Mouse (Mus musculus): ENCODE results near the gene Chka. TPM values are rescaled to one million over a fixed set of nuclear protein-coding genes. Genes with fewer than 3 reads are reported as not detected.

Chka gene
- polyA plus RNA-seq, 1 experiment from 2014 or later = 65.6 TPM

GRCm38 (mm10) chr19:3912337-3913204, 61.0 kb downstream of the Chka start, which contains the start of gene Ndufs8:
Gene Ndufs8 (minus strand): TSS chr19:3912774.
- Histone ChIP-seq H3K4me1 (peaks cover 23% of the 10 kb centered on the region), H3K4me2 (peak within 1 kb of the TSS; percentile 70), H3K4me3 (peak within 1 kb of the TSS; percentile 57), H3K27ac (peak within 1 kb of the TSS; percentile 81), H3K9me3 (no peaks in the 10 kb centered on the region), H3K9ac (peak within 1 kb of the TSS; percentile 51), H3K27me3 (replicated peaks) (no peaks in the 10 kb centered on the region), H3K36me3 (replicated peaks) (peaks cover 3% of the 10 kb centered on the region; the same call in 1 of the 2 replicates)
- peak; percentile 98 for ATAC-seq (replicated peaks)
- WGBS = under 1% methylated on average over 43 of the region's 43 CpGs

DNA sequence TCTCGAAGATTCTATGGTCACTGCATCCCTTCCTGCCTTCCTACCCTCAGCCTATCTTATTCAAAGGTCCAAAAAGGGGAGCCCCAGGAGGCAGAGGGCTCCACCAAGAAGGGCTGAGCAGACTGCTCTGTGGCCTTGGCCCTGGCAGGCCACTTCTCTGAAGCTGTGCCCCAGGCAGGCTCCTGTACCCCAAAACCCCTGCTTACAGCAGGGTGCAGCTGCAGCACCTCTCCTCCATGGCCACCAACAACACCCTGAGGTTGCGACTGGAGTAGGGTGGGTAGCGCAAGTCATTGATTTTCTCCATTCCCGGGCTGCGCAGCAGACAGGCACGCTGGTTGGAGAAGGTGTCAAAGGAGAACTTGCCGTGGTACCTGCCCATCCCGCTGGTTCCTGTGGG, 62.1 kb downstream of the Chka start:
- H3K27me3 ChIP-seq (replicated peaks) = no peaks in the 10 kb centered on the region
- WGBS = 88% methylated on average over 8 of the region's 8 CpGs
- H3K4me1 ChIP-seq = peaks cover 23% of the 10 kb centered on the region
- H3K9ac ChIP-seq = peak overlapping the region; percentile 40; the same call in 1 of the 2 replicates
- no peak for ATAC-seq (replicated peaks)
- peak overlapping the region; percentile 75; the same call in 1 of the 2 replicates for H3K27ac ChIP-seq
- no peaks in the 10 kb centered on the region for H3K9me3 ChIP-seq
- peak overlapping the region; percentile 70 for H3K4me2 ChIP-seq
- peak overlapping the region; percentile 57 for H3K4me3 ChIP-seq
- H3K36me3 ChIP-seq (replicated peaks) = peaks cover under 1% of the 10 kb centered on the region; the same call in 1 of the 2 replicates

DNA sequence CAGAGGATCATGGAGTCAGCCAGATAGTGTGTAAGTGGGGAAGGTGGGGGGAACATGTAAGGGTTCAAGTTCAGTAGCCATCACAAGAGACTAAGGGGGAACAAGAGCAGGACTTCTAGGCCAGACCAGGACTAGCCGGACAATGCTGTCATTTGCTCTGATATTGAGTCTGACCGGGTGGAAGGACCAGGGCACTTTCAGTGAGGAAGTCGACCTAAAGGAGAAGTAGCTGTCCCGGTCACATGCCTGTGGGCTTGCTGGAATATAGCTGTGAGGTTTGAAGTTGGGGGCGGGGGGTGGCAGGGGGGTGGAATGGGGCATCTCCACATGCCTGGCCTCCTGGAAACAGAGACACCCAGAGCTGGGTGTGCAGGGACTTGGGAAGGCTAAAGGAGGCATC, 63.0 kb downstream of the Chka start:
- Histone ChIP-seq H3K9ac (no peak overlapping the region), H3K36me3 (replicated peaks) (no peaks in the 10 kb centered on the region; the same call in 1 of the 2 replicates), H3K27me3 (replicated peaks) (no peaks in the 10 kb centered on the region), H3K27ac (no peak overlapping the region), H3K9me3 (no peaks in the 10 kb centered on the region), H3K4me3 (no peak overlapping the region), H3K4me2 (no peak overlapping the region), H3K4me1 (peaks cover 23% of the 10 kb centered on the region)
- WGBS = 95% methylated on average over 5 of the region's 5 CpGs
- no peak for ATAC-seq (replicated peaks)

DNA sequence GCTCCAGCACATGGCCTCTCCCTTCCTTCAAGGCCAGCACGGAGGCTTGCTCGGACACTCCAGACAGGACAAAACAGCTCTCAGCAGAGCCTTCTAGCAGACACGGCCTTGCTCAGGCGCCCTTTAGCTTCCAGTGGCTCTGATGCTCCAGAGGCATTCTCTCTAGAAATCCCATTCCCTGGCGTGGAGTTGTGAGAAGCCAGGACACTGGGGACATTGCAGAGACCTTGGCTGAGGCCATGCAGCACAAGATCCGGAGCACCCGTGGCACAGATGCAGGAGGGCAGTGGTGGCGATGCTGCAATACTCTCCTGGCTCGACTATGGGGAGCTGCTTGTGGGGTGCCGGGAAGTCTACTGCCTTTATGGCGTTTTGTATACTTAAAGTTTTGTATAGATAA, 65.2 kb downstream of the Chka start:
- Histone ChIP-seq H3K9ac (no peak overlapping the region), H3K4me2 (no peak overlapping the region), H3K27me3 (replicated peaks) (no peaks in the 10 kb centered on the region), H3K9me3 (no peaks in the 10 kb centered on the region), H3K4me3 (no peak overlapping the region), H3K4me1 (peaks cover 13% of the 10 kb centered on the region), H3K36me3 (replicated peaks) (no peaks in the 10 kb centered on the region), H3K27ac (no peak overlapping the region)
- WGBS = 70% methylated on average over 11 of the region's 11 CpGs
- no peak for ATAC-seq (replicated peaks)

DNA sequence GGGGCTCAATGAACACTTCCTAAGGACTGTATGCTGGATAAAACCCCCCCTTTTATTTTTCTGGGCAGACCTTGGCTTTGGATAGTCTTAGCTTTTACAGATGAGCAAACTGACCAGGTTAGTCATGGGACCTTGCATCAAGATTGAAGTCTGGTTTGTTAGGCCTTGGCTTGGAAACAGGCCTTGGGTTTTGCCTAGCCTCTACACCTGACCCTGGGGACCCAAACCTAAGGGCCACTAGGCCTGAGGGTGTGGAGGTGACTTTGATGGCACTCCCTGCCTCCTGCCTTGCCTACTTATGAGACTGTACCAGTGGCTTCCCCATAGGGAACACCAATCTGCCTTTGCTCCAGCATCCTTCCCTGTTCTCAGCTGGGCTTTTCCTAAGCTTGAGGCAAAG, 68.4 kb downstream of the Chka start:
- H3K27me3 ChIP-seq (replicated peaks) = no peaks in the 10 kb centered on the region
- H3K4me3 ChIP-seq = no peak overlapping the region
- H3K36me3 ChIP-seq (replicated peaks) = no peaks in the 10 kb centered on the region
- H3K9me3 ChIP-seq = no peaks in the 10 kb centered on the region
- H3K9ac ChIP-seq = no peak overlapping the region
- no peak overlapping the region for H3K27ac ChIP-seq
- ATAC-seq (replicated peaks) = no peak
- no peaks in the 10 kb centered on the region for H3K4me1 ChIP-seq
- H3K4me2 ChIP-seq = no peak overlapping the region

- Histone ChIP-seq H3K9me3 (no peaks in the 10 kb centered on the region), H3K27ac (no peak overlapping the region), H3K9ac (no peak overlapping the region), H3K36me3 (replicated peaks) (no peaks in the 10 kb centered on the region), H3K4me1 (no peaks in the 10 kb centered on the region), H3K4me2 (no peak overlapping the region), H3K4me3 (no peak overlapping the region), H3K27me3 (replicated peaks) (no peaks in the 10 kb centered on the region)
- no peak for ATAC-seq (replicated peaks)
- WGBS = 52% methylated on average over 10 of the region's 10 CpGs
Observed at GRCm38 (mm10) chr19:3922661-3923371, 71.2 kb downstream of the Chka start.

GRCm38 (mm10) chr19:3923586-3923985, 72.0 kb downstream of the Chka start:
- H3K4me3 ChIP-seq = no peak overlapping the region
- H3K9ac ChIP-seq = no peak overlapping the region
- no peak for ATAC-seq (replicated peaks)
- H3K9me3 ChIP-seq = no peaks in the 10 kb centered on the region
- H3K4me1 ChIP-seq = no peaks in the 10 kb centered on the region
- H3K27ac ChIP-seq = no peak overlapping the region
- no peak overlapping the region for H3K4me2 ChIP-seq
- WGBS = 53% methylated on average over 13 of the region's 13 CpGs
- no peaks in the 10 kb centered on the region for H3K36me3 ChIP-seq (replicated peaks)
- no peaks in the 10 kb centered on the region for H3K27me3 ChIP-seq (replicated peaks)

GRCm38 (mm10) chr19:3924190-3924589, 72.6 kb downstream of the Chka start:
- no peak for ATAC-seq (replicated peaks)

GRCm38 (mm10) chr19:3924868-3925267, 73.3 kb downstream of the Chka start:
- Histone ChIP-seq H3K9me3 (no peaks in the 10 kb centered on the region), H3K4me1 (peaks cover 8% of the 10 kb centered on the region; the same call in 1 of the 2 replicates), H3K4me2 (no peak overlapping the region), H3K27ac (no peak overlapping the region), H3K27me3 (replicated peaks) (no peaks in the 10 kb centered on the region), H3K4me3 (no peak overlapping the region), H3K9ac (no peak overlapping the region), H3K36me3 (replicated peaks) (no peaks in the 10 kb centered on the region)
- ATAC-seq (replicated peaks) = no peak
- 96% methylated on average over 7 of the region's 7 CpGs for WGBS

More at GRCm38 (mm10) chr19:3924190-3924589, 72.6 kb downstream of the Chka start:
- H3K9ac ChIP-seq = no peak overlapping the region
- no peaks in the 10 kb centered on the region for H3K9me3 ChIP-seq
- WGBS = 79% methylated on average over 8 of the region's 8 CpGs
- no peak overlapping the region for H3K27ac ChIP-seq
- H3K4me3 ChIP-seq = no peak overlapping the region
- H3K4me2 ChIP-seq = no peak overlapping the region
- no peaks in the 10 kb centered on the region for H3K36me3 ChIP-seq (replicated peaks)
- peaks cover 2% of the 10 kb centered on the region; the same call in 1 of the 2 replicates for H3K4me1 ChIP-seq
- no peaks in the 10 kb centered on the region for H3K27me3 ChIP-seq (replicated peaks)

DNA sequence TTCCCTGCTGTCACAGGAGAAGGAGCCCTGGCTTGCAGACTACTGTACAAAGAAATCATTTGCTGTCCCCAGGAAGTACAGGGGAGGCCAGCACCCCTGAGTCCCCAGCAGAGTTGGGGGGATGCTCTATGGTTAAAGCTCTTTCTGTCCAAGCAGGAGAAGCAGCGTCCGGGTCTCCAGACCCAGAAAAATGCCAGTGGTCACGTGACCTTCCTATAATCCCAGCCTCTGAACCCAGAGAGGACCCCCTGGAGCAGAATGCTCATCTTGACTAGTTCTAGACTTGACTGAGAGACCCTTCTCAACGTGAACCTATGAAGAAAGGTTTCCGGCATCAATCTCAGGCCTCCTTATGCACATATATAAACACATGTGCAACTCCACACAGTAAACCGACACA, 74.3 kb downstream of the Chka start:
- WGBS = 74% methylated on average over 6 of the region's 6 CpGs
- H3K4me1 ChIP-seq = peaks cover 8% of the 10 kb centered on the region; the same call in 1 of the 2 replicates

DNA sequence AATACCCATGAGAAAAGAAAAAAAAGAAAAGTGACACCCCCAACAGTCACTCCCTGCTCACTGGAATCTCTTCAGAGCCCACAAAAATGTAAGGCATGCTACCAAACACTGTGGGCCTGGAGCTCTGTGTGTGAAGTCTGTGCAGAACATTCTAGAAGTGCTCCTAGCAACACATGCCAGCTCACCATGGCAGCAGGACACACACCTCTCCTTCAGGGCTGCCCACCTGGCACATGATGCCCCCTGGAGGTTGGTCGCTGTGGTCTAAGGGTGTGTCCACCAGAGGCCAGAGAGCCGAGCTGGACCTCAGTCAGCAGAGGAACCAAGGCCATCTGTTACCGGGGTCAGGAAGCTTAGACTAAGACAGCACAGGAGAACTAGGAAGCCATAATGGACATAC, 74.7 kb downstream of the Chka start:
- H3K4me1 ChIP-seq = peaks cover 8% of the 10 kb centered on the region; the same call in 1 of the 2 replicates
- no peak for ATAC-seq (replicated peaks)
- no peak overlapping the region for H3K27ac ChIP-seq
- H3K27me3 ChIP-seq (replicated peaks) = no peaks in the 10 kb centered on the region
- H3K36me3 ChIP-seq (replicated peaks) = no peaks in the 10 kb centered on the region
- H3K9ac ChIP-seq = no peak overlapping the region
- 72% methylated on average over 3 of the region's 3 CpGs for WGBS
- no peaks in the 10 kb centered on the region for H3K9me3 ChIP-seq
- no peak overlapping the region for H3K4me2 ChIP-seq
- no peak overlapping the region for H3K4me3 ChIP-seq

More for the DNA sequence above, 74.3 kb downstream of the Chka start:
- no peaks in the 10 kb centered on the region for H3K36me3 ChIP-seq (replicated peaks)
- ATAC-seq (replicated peaks) = no peak
- H3K4me3 ChIP-seq = no peak overlapping the region
- H3K27ac ChIP-seq = no peak overlapping the region
- no peaks in the 10 kb centered on the region for H3K27me3 ChIP-seq (replicated peaks)
- H3K4me2 ChIP-seq = no peak overlapping the region
- no peaks in the 10 kb centered on the region for H3K9me3 ChIP-seq
- H3K9ac ChIP-seq = no peak overlapping the region

DNA sequence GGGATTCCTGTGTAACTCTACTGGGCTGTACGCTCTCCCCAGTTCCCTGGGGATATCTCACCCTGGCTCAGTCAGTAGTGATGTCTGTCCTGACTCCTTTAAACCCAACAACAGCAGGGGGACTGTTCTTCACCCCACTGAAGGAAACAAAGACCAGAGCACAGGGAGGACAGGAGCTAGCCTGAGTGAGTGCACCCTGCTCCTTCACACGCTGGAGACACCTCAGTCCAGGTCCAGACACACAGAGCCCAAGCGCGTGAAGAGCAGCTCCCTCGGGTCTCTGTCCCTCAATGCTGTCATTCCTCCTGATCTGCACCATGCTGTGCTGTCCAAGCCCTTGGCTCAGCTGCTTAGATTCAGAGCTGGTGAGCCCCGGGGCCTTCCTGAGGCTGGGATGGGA, 75.1 kb downstream of the Chka start:
- ATAC-seq (replicated peaks) = no peak
- peaks cover 8% of the 10 kb centered on the region; the same call in 1 of the 2 replicates for H3K4me1 ChIP-seq

More for the DNA sequence above, 75.1 kb downstream of the Chka start:
- Histone ChIP-seq H3K9me3 (no peaks in the 10 kb centered on the region), H3K9ac (no peak overlapping the region), H3K36me3 (replicated peaks) (no peaks in the 10 kb centered on the region), H3K27me3 (replicated peaks) (no peaks in the 10 kb centered on the region), H3K4me2 (no peak overlapping the region), H3K27ac (no peak overlapping the region), H3K4me3 (no peak overlapping the region)
- 56% methylated on average over 6 of the region's 6 CpGs for WGBS

All from midbrain, embryonic 15.5 days (tissue).